Mouse (Mus musculus) liver, adult 2 months (tissue): ENCODE measurements at regions not wholly inside any gene's neighbourhood (a gene's known extent, or its start where the extent isn't known, plus 50 kb on each side); places are given as distances from the start of the nearest gene placed in this dataset.

Experiments used
- DNase-seq: peaks from one replicate; pipeline ENCODE4 v3.0.0-alpha.2; 2011; ENCODE audit warnings: low read depth, low spot score; ENCODE audit errors: extremely low read depth
- H3K27ac ChIP-seq: fragments of 200-500 bp; replicated peaks from 2 replicates; pipeline ENCODE4 v1.5.1; 2012; ENCODE audit warnings: low read depth, mild to moderate bottlenecking, control low read depth, inconsistent platforms, low read length; ENCODE audit not compliant: insufficient read depth
- H3K27me3 ChIP-seq: fragments of 200-500 bp; 2 replicates; pipeline ENCODE4 v1.6.1; 2012; ENCODE audit warnings: mild to moderate bottlenecking, moderate library complexity, low read length, inconsistent platforms; ENCODE audit not compliant: control insufficient read depth, insufficient read depth
- H3K36me3 ChIP-seq: fragments of 200-500 bp; 2 replicates; pipeline ENCODE4 v1.6.1; 2012; ENCODE audit warnings: low read length, inconsistent platforms; ENCODE audit not compliant: control insufficient read depth, insufficient read depth
- H3K4me1 ChIP-seq: fragments of 200-500 bp; 2 replicates; pipeline ENCODE4 v1.6.1; 2011; ENCODE audit warnings: low read length; ENCODE audit not compliant: control insufficient read depth, insufficient read depth
- H3K4me3 ChIP-seq: fragments of 200-500 bp; 2 replicates; pipeline ENCODE4 v1.5.1; 2011; ENCODE audit warnings: low read depth, mild to moderate bottlenecking, control low read depth, low read length, moderate library complexity; ENCODE audit not compliant: insufficient read depth
- H3K79me2 ChIP-seq: fragments of 200-500 bp; 2 replicates; pipeline ENCODE4 v1.6.1; 2012; ENCODE audit warnings: inconsistent platforms, mild to moderate bottlenecking, low read length, moderate library complexity; ENCODE audit not compliant: control insufficient read depth, insufficient read depth
- H3K9ac ChIP-seq: fragments of 200-500 bp; 2 replicates; pipeline ENCODE4 v1.6.1; 2012; ENCODE audit warnings: low read depth, mild to moderate bottlenecking, control low read depth, inconsistent platforms, low read length
- CTCF ChIP-seq: fragments of 200-500 bp; IDR thresholded peaks from 2 replicates; pipeline ENCODE4 v1.5.1; 2011; ENCODE audit warnings: low read depth, low read length, control low read depth
- POLR2A ChIP-seq: fragments of 200-500 bp; IDR thresholded peaks from 2 replicates; pipeline ENCODE4 v1.6.1; 2011; ENCODE audit warnings: low read length, control low read depth; ENCODE audit not compliant: insufficient read depth; ENCODE audit errors: extremely low read depth
- WGBS: fragments of 180-500 bp; shearing (Covaris S2); methylation state at CpG from one replicate; pipeline ENCODE4 v1.1.7; 2018; 5-methylcytosine and 5-hydroxymethylcytosine counted together

GRCm38 (mm10) chrX:10647332-10647731, 67.5 kb upstream of the Mid1ip1 start:
- H3K9ac ChIP-seq: no peak overlapping the region
- no peaks in the 10 kb centered on the region for H3K27me3 ChIP-seq
- no peaks in the 10 kb centered on the region for H3K36me3 ChIP-seq
- no peak for DNase-seq
- no peak for TF ChIP-seq POLR2A
- TF ChIP-seq CTCF: no peak
- no peaks in the 10 kb centered on the region for H3K4me1 ChIP-seq
- no peaks in the 10 kb centered on the region for H3K79me2 ChIP-seq
- no peak overlapping the region for H3K4me3 ChIP-seq
- H3K27ac ChIP-seq: no peak overlapping the region
- 81% methylated on average over 5 of the region's 5 CpGs for WGBS

- Histone ChIP-seq H3K9ac (no peak overlapping the region), H3K27ac (no peak overlapping the region), H3K79me2 (no peaks in the 10 kb centered on the region), H3K36me3 (no peaks in the 10 kb centered on the region), H3K4me3 (no peak overlapping the region), H3K4me1 (no peaks in the 10 kb centered on the region), H3K27me3 (no peaks in the 10 kb centered on the region)
- WGBS: 5% methylated on average over 4 of the region's 4 CpGs
- TF ChIP-seq POLR2A (no peak), CTCF (no peak)
- peak; percentile 60 for DNase-seq
Observed at GRCm38 (mm10) chrX:10650881-10651280, 63.9 kb upstream of the Mid1ip1 start.
